Mouse (Mus musculus) regulatory T cell (primary cell): Measurements from ENCODE around the gene Ifit1bl1.
"Not testable (repeated sequence)": the region's sequence is repeated elsewhere in the genome, so short reads cannot be mapped to it uniquely, and the experiment has no call there.

Experiments
- in situ Hi-C: fragments of 300-600 bp; cut with MboI, MseI; formaldehyde crosslinking; loops from one replicate; pipeline ENCODE4 v1.15.1; 2025; ENCODE audit warnings: high pct_unique_total_duplicates

Gene Ifit1bl1

GRCm38 (mm10) chr19:34601888-34602287 is at the start of gene Ifit1bl1:
Gene Ifit1bl1, minus strand, starts transcription at chr19:34601956.
- in situ Hi-C loops = not testable (repeated sequence)

GRCm38 (mm10) chr19:34650997-34651396 is 49.2 kb upstream of the Ifit1bl1 start:
- in situ Hi-C loops = loop anchor here (25.0 kb wide), 1 partner anchor 314 kb away; no protein-coding TSS in a partner anchor

GRCm38 (mm10) chr19:34650276-34650675 is 48.5 kb upstream of the Ifit1bl1 start:
- in situ Hi-C loops = loop anchor here (25.0 kb wide), 1 partner anchor 313 kb away; no protein-coding TSS in a partner anchor

- in situ Hi-C loops = loop anchor here (25.0 kb wide), 1 partner anchor 1260 kb away; the partner anchor contains the start of gene Rnls
Observed at GRCm38 (mm10) chr19:34647630-34648029, 45.9 kb upstream of the Ifit1bl1 start.

GRCm38 (mm10) chr19:34642616-34643015 is 40.9 kb upstream of the Ifit1bl1 start:
- in situ Hi-C loops = loop anchor here (25.0 kb wide), 1 partner anchor 1255 kb away; the partner anchor contains the start of gene Rnls

GRCm38 (mm10) chr19:34640623-34641022 is 38.9 kb upstream of the Ifit1bl1 start, which contains the start of the genes Ifit1bl2 and Ifit1:
Gene Ifit1bl2, minus strand, starts transcription at chr19:34640743.
Gene Ifit1, plus strand, starts transcription at chr19:34640871.
- in situ Hi-C loops = loop anchor here (25.0 kb wide), 1 partner anchor 1253 kb away; the partner anchor contains the start of gene Rnls

GRCm38 (mm10) chr19:34636933-34637557 is 35.3 kb upstream of the Ifit1bl1 start:
- in situ Hi-C loops = loop anchor here (5.0 to 25.0 kb wide), 2 partner anchors 90 to 1250 kb away; partner anchors contain the start of gene Rnls

GRCm38 (mm10) chr19:34633484-34633883 is 31.7 kb upstream of the Ifit1bl1 start:
- in situ Hi-C loops = loop anchor here (25.0 kb wide), 1 partner anchor 1246 kb away; the partner anchor contains the start of gene Rnls

GRCm38 (mm10) chr19:34631487-34631886 is 29.7 kb upstream of the Ifit1bl1 start:
- in situ Hi-C loops = loop anchor here (25.0 kb wide), 1 partner anchor 1244 kb away; the partner anchor contains the start of gene Rnls

- in situ Hi-C loops = loop anchor here (5.0 to 25.0 kb wide), 2 partner anchors 50 to 1240 kb away; partner anchors contain the start of gene Rnls
Observed at GRCm38 (mm10) chr19:34627496-34627895, 25.7 kb upstream of the Ifit1bl1 start.

- in situ Hi-C loops = loop anchor here (5.0 to 25.0 kb wide), 2 partner anchors 53 to 1237 kb away; partner anchors contain the start of gene Rnls
Observed at GRCm38 (mm10) chr19:34624663-34625062, 22.9 kb upstream of the Ifit1bl1 start.

GRCm38 (mm10) chr19:34623781-34624180 is 22.0 kb upstream of the Ifit1bl1 start:
- in situ Hi-C loops = no loop called here

- in situ Hi-C loops = no loop called here
Observed at GRCm38 (mm10) chr19:34620871-34621270, 19.1 kb upstream of the Ifit1bl1 start.

GRCm38 (mm10) chr19:34612243-34613001 is 10.7 kb upstream of the Ifit1bl1 start:
- in situ Hi-C loops = not testable (repeated sequence)

- in situ Hi-C loops = not testable (repeated sequence)
Observed at GRCm38 (mm10) chr19:34610118-34610517, 8.4 kb upstream of the Ifit1bl1 start.

- in situ Hi-C loops = not testable (repeated sequence)
Observed at GRCm38 (mm10) chr19:34607237-34608051, 5.7 kb upstream of the Ifit1bl1 start, which contains the start of gene Ifit3b. Gene Ifit3b, plus strand, starts transcription at chr19:34607970.

GRCm38 (mm10) chr19:34605472-34605871 is 3.7 kb upstream of the Ifit1bl1 start:
- in situ Hi-C loops = no loop called here

GRCm38 (mm10) chr19:34599250-34599649 is 2.5 kb downstream of the Ifit1bl1 start:
- in situ Hi-C loops = not testable (repeated sequence)

- in situ Hi-C loops = no loop called here
Observed at GRCm38 (mm10) chr19:34598341-34598740, 3.4 kb downstream of the Ifit1bl1 start.

- in situ Hi-C loops = no loop called here
Observed at GRCm38 (mm10) chr19:34596811-34597210, 4.9 kb downstream of the Ifit1bl1 start.

- in situ Hi-C loops = not testable (repeated sequence)
Observed at GRCm38 (mm10) chr19:34594523-34594922, 7.2 kb downstream of the Ifit1bl1 start.
